Mouse (Mus musculus) limb, embryonic 13.5 days (tissue): Measurements from ENCODE around the gene Tpst1. TPM values are rescaled to one million over a fixed set of nuclear protein-coding genes. Genes with fewer than 3 reads are reported as not detected.
A peak's percentile ranks its signal among the peaks of the same experiment; 100 is the strongest.

Source experiments
- ATAC-seq: fragments of 200-750 bp; cut with Nextera tagmentation; 2 replicates; pipeline ENCODE4 v1.8.0; 2017; ENCODE audit warnings: low read depth, moderate number of reproducible peaks, moderate TSS enrichment; ENCODE audit not compliant: low FRiP score
- H3K27ac ChIP-seq: fragments of 300-500 bp; sonication (generic); 2 replicates; pipeline ENCODE4 v1.5.1; 2015; ENCODE audit warnings: inconsistent platforms, mild to moderate bottlenecking, moderate library complexity
- H3K27me3 ChIP-seq: fragments of 300-500 bp; sonication (generic); 2 replicates; pipeline ENCODE4 v1.6.1; 2015; ENCODE audit warnings: mild to moderate bottlenecking, inconsistent platforms
- H3K36me3 ChIP-seq: fragments of 300-500 bp; sonication (generic); 2 replicates; pipeline ENCODE4 v1.6.1; 2015; ENCODE audit warnings: inconsistent platforms, mild to moderate bottlenecking, moderate library complexity
- H3K4me1 ChIP-seq: fragments of 300-500 bp; sonication (generic); 2 replicates; pipeline ENCODE4 v1.6.1; 2015; ENCODE audit warnings: inconsistent platforms
- H3K4me2 ChIP-seq: fragments of 300-500 bp; sonication (generic); replicated peaks from 2 replicates; pipeline ENCODE4 v1.6.1; 2015; ENCODE audit warnings: inconsistent platforms, mild to moderate bottlenecking, moderate library complexity
- H3K4me3 ChIP-seq: fragments of 300-500 bp; sonication (generic); 2 replicates; pipeline ENCODE4 v1.5.1; 2015; ENCODE audit warnings: moderate library complexity, mild to moderate bottlenecking, inconsistent platforms
- H3K9ac ChIP-seq: fragments of 300-500 bp; sonication (generic); 2 replicates; pipeline ENCODE4 v1.6.1; 2015; ENCODE audit warnings: mild to moderate bottlenecking, inconsistent platforms
- H3K9me3 ChIP-seq: fragments of 300-500 bp; sonication (generic); 2 replicates; pipeline ENCODE4 v1.6.1; 2016; ENCODE audit warnings: inconsistent platforms
- WGBS: fragments of 180-500 bp; shearing (Covaris S2); methylation state at CpG from one replicate; pipeline ENCODE4 v1.1.7; 2015; 5-methylcytosine and 5-hydroxymethylcytosine counted together
- polyA plus RNA-seq: library from polyadenylated mRNA; unstranded; fragments of >200 nt; fragmentation: Nextera tagmentation; extraction: Ambion mirVana; gene quantifications from 2 replicates; pipeline ENCODE4 v1.2.1, GENCODE M21; 2015

Gene Tpst1
- polyA plus RNA-seq, 1 experiment from 2014 or later: 104 TPM

- ATAC-seq: no peak
- Histone ChIP-seq H3K4me1 (no peaks in the 10 kb centered on the region), H3K9ac (no peak overlapping the region), H3K27ac (no peak overlapping the region), H3K4me2 (no peak overlapping the region), H3K9me3 (no peaks in the 10 kb centered on the region), H3K36me3 (peaks cover 32% of the 10 kb centered on the region), H3K27me3 (no peaks in the 10 kb centered on the region), H3K4me3 (no peak overlapping the region)
- WGBS: 93% methylated on average over 13 of the region's 13 CpGs
Observed at GRCm38 (mm10) chr5:130136597-130136996, 63.5 kb downstream of the Tpst1 start.

DNA sequence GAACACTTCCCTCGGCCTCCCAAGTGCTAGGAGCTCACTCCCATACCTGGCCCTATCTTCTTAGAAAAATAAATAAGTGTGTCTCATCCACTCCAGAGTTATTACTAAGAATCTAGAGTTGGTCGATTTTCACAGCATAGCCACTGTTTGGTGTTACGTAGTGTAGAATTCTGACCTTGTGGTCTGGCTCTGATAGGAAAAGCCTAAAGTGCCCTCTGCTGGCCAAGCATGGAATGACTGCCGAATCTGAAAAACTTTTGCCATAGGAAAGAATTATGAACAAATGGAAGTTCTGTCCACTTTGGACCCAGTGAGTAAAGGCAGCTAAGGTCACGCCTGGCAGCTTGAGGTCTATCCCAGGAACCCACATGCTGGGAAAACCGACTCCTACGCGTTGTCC, 66.3 kb downstream of the Tpst1 start:
- Histone ChIP-seq H3K9me3 (no peaks in the 10 kb centered on the region), H3K27ac (no peak overlapping the region), H3K36me3 (peaks cover 22% of the 10 kb centered on the region), H3K9ac (no peak overlapping the region), H3K27me3 (no peaks in the 10 kb centered on the region), H3K4me1 (peaks cover 9% of the 10 kb centered on the region), H3K4me2 (no peak overlapping the region), H3K4me3 (no peak overlapping the region)
- 27% methylated on average over 8 of the region's 8 CpGs for WGBS
- ATAC-seq: no peak

- Histone ChIP-seq H3K27ac (no peak overlapping the region), H3K4me1 (peaks cover 20% of the 10 kb centered on the region), H3K27me3 (no peaks in the 10 kb centered on the region), H3K9me3 (no peaks in the 10 kb centered on the region), H3K36me3 (peaks cover 7% of the 10 kb centered on the region), H3K9ac (no peak overlapping the region), H3K4me3 (no peak overlapping the region), H3K4me2 (no peak overlapping the region)
- WGBS: 76% methylated on average over 5 of the region's 5 CpGs
- no peak for ATAC-seq
Observed at GRCm38 (mm10) chr5:130141138-130141537, 68.0 kb downstream of the Tpst1 start.

DNA sequence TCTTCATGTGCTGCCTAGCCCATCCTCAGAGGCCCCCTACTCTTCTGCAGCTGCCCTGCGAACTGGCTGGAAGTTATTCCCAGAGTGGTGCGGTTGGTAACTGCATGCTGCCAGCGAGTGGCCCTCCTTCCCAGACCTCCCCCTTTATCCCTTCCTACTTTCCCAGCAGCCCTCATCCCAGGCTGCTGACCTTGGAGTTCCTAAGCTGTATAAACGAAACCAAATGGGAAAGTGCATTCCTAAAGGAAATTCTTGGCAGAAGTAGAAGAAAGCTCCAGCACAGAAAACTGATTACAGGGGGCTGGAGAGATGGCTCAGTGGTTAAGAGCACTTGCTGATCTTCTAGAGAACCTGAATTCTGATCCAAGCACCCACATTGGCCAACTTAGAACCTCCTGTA, 68.9 kb downstream of the Tpst1 start:
- H3K4me2 ChIP-seq: no peak overlapping the region
- WGBS: 37% methylated on average over 4 of the region's 4 CpGs

DNA sequence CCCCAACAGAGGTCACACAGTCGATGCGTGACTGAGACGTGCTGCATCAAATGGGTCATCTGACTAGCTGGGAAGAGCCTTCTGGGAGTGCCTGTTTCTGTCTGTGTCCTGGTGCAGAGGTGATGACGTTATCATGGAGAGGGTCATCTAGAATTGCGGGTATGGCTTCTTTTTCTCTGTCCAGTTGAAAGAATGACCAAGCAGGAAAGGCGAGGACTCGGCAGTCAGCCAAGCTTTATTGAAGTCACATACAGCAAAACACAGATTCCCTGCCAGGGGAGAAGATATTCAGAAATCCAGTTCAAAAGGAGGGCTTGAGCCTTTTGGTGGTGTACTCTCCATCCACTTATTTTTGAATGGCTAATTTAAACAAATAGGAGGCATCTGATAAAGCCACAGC, 70.0 kb downstream of the Tpst1 start:
- no peaks in the 10 kb centered on the region for H3K27me3 ChIP-seq
- H3K4me1 ChIP-seq: peaks cover 20% of the 10 kb centered on the region
- no peak for ATAC-seq
- 92% methylated on average over 7 of the region's 7 CpGs for WGBS
- H3K9ac ChIP-seq: no peak overlapping the region
- H3K4me2 ChIP-seq: no peak overlapping the region
- H3K36me3 ChIP-seq: peaks cover 4% of the 10 kb centered on the region; the same call in 1 of the 2 replicates
- no peak overlapping the region for H3K27ac ChIP-seq
- no peak overlapping the region for H3K4me3 ChIP-seq
- no peaks in the 10 kb centered on the region for H3K9me3 ChIP-seq

More for the DNA sequence above, 68.9 kb downstream of the Tpst1 start:
- peaks cover under 1% of the 10 kb centered on the region; the same call in 1 of the 2 replicates for H3K36me3 ChIP-seq
- no peak overlapping the region; the same call in 1 of the 2 replicates for H3K9ac ChIP-seq
- no peaks in the 10 kb centered on the region for H3K27me3 ChIP-seq
- no peak overlapping the region for H3K4me3 ChIP-seq
- H3K9me3 ChIP-seq: no peaks in the 10 kb centered on the region
- no peak for ATAC-seq
- no peak overlapping the region for H3K27ac ChIP-seq
- peaks cover 20% of the 10 kb centered on the region for H3K4me1 ChIP-seq

GRCm38 (mm10) chr5:130143977-130144333, 70.8 kb downstream of the Tpst1 start:
- Histone ChIP-seq H3K4me3 (peak overlapping the region; percentile 67), H3K4me1 (peaks cover 20% of the 10 kb centered on the region), H3K9ac (peak overlapping the region; percentile 59), H3K27me3 (no peaks in the 10 kb centered on the region), H3K27ac (peak overlapping the region; percentile 76; the same call in 1 of the 2 replicates), H3K9me3 (no peaks in the 10 kb centered on the region), H3K36me3 (peaks cover 10% of the 10 kb centered on the region; the same call in 1 of the 2 replicates), H3K4me2 (peak overlapping the region; percentile 90)
- 5% methylated on average over 20 of the region's 20 CpGs for WGBS
- ATAC-seq: no peak

DNA sequence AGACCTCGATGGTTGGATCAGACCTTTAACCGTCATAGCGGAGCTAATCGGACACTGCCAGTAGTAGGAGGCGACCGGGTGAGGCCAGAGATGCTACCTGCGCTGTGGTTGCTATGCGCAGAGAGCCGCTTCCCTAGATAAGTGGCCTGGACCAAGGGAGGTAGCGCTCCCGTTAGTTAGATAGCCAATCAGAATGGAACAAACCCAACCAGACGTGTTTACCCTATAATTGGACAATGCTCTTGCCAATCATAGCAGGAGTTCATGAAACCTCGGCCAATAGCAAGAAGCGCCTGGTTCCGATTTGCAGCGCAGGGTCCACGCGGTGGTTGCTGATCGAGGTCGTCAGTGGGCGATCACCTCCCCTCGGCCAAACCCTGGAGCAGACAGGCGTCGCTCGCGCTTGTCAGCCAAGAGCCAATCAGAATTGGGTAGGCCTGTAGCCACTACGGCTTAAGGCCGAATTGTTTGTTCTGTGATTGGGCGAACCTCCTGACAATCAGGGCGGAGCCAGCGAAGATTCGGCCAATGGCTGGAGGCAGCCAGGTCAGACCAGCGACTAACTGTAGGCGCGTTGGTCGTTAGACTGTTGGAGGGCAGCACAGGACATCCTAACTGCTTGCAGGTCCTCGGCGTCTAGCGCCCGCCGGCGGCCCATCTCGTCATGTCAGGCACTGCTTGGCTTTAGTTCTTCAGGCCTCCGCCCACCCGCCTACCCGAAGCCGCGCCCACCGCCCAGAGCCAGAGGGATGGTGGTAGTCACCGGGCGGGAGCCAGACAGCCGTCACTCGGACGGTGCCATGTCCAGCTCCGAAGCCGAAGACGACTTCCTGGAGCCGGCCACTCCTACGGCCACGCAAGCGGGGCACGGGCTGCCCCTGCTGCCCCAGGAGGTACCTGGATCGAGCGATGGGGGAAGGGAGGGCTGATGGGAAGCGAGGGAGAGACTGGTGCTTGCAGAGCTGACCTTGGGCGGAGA, 71.5 kb downstream of the Tpst1 start, which contains the start of gene Kctd7:
Gene Kctd7, plus strand, starts transcription at position 528 of the 979 bp plus-strand sequence.
- under 1% methylated on average over 65 of the region's 66 CpGs for WGBS
- H3K4me3 ChIP-seq: peak within 1 kb of the TSS; percentile 67
- ATAC-seq: peak; percentile 97
- peak within 1 kb of the TSS; percentile 90 for H3K4me2 ChIP-seq
- H3K36me3 ChIP-seq: peaks cover 13% of the 10 kb centered on the region
- no peaks in the 10 kb centered on the region for H3K9me3 ChIP-seq
- H3K27me3 ChIP-seq: no peaks in the 10 kb centered on the region
- H3K27ac ChIP-seq: peak within 1 kb of the TSS; percentile 76; the same call in 1 of the 2 replicates
- peak within 1 kb of the TSS; percentile 82 for H3K9ac ChIP-seq
- peaks cover 20% of the 10 kb centered on the region for H3K4me1 ChIP-seq

DNA sequence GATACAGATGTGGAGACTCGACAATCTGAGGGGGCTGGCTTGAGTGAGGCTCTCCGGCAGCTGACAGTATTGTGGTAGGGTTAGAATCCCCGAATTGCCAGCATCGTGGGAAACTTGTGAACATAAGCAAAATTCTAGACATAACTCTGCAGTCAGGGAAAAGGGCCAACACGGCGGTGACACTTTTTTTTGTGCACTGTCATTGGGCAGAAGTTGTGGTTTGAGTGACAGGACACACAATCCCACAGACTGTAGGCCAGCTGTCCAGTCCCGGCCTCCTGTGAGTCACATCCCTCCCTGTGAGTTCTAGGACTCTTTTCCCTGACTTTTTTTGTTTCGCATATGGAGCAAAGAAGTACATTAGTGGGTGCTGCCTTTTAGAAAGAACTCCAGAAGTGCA, 72.8 kb downstream of the Tpst1 start:
- H3K4me3 ChIP-seq: no peak overlapping the region
- no peak overlapping the region for H3K9ac ChIP-seq
- ATAC-seq: no peak
- H3K4me2 ChIP-seq: peak overlapping the region; percentile 90
- WGBS: 85% methylated on average over 8 of the region's 8 CpGs
- H3K4me1 ChIP-seq: peaks cover 20% of the 10 kb centered on the region
- no peak overlapping the region for H3K27ac ChIP-seq
- no peaks in the 10 kb centered on the region for H3K9me3 ChIP-seq
- no peaks in the 10 kb centered on the region for H3K27me3 ChIP-seq
- H3K36me3 ChIP-seq: peaks cover 16% of the 10 kb centered on the region

GRCm38 (mm10) chr5:130149726-130150310, 76.7 kb downstream of the Tpst1 start:
- Histone ChIP-seq H3K9ac (no peak overlapping the region), H3K9me3 (no peaks in the 10 kb centered on the region), H3K27me3 (no peaks in the 10 kb centered on the region), H3K4me2 (no peak overlapping the region), H3K27ac (no peak overlapping the region), H3K36me3 (peaks cover 40% of the 10 kb centered on the region), H3K4me3 (no peak overlapping the region), H3K4me1 (peaks cover 11% of the 10 kb centered on the region)
- no peak for ATAC-seq
- 66% methylated on average over 7 of the region's 7 CpGs for WGBS

DNA sequence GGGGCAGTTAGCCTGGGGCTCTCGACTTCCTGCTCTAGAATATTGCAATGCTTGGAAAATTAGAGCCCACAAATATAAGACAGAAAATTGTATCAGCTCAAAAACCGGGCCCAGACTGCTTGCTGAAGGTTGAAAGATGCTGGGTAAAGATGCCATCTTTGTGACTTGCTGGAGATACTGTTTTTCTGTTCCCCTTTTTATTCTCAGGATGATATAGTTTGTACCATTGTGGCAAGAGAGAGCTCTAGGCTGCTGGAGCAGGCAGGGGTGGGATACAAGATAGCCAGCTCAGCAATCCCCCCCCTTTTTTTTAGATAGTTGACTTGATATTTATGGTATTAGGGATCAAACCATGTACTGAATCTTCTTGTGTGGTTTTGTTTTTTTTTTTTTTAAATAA, 81.2 kb downstream of the Tpst1 start:
- Histone ChIP-seq H3K4me1 (no peaks in the 10 kb centered on the region), H3K4me3 (no peak overlapping the region), H3K27me3 (no peaks in the 10 kb centered on the region), H3K4me2 (no peak overlapping the region), H3K9me3 (no peaks in the 10 kb centered on the region), H3K36me3 (peaks cover 32% of the 10 kb centered on the region), H3K27ac (no peak overlapping the region), H3K9ac (no peak overlapping the region)
- WGBS: 88% methylated on average over 2 of the region's 2 CpGs
- no peak for ATAC-seq

DNA sequence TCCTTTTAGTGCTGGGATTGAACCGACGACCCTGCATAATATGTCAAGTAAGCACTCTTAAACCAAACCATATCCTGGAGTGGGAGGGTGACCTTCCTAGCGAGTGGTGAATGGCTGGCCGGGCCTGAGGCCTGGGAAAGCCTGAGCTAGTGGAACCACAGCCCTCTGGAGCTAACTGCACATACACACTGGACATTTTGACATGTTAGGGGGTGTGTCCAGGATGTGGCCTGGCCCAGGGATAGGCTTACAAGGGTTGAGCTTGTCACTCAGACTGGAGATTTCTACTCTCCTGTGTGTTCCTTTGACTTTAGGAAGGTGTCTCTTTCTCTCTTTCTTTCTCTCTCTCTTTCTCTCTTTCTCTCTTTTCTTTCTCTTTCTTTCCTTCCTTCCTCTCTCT, 85.4 kb downstream of the Tpst1 start:
- 78% methylated on average over 4 of the region's 4 CpGs for WGBS
- no peak for ATAC-seq
- H3K4me3 ChIP-seq: no peak overlapping the region
- no peak overlapping the region for H3K4me2 ChIP-seq
- H3K9ac ChIP-seq: no peak overlapping the region
- no peaks in the 10 kb centered on the region for H3K4me1 ChIP-seq
- no peaks in the 10 kb centered on the region for H3K9me3 ChIP-seq
- H3K36me3 ChIP-seq: peaks cover 5% of the 10 kb centered on the region
- no peak overlapping the region for H3K27ac ChIP-seq
- H3K27me3 ChIP-seq: no peaks in the 10 kb centered on the region

GRCm38 (mm10) chr5:130159761-130160201, 86.7 kb downstream of the Tpst1 start:
- 67% methylated on average over 7 of the region's 7 CpGs for WGBS
- ATAC-seq: no peak

More at GRCm38 (mm10) chr5:130159761-130160201, 86.7 kb downstream of the Tpst1 start:
- Histone ChIP-seq H3K27ac (no peak overlapping the region), H3K9ac (no peak overlapping the region), H3K36me3 (peaks cover 3% of the 10 kb centered on the region; the same call in 1 of the 2 replicates), H3K4me3 (no peak overlapping the region), H3K4me1 (no peaks in the 10 kb centered on the region), H3K4me2 (no peak overlapping the region), H3K27me3 (no peaks in the 10 kb centered on the region), H3K9me3 (no peaks in the 10 kb centered on the region)
